Mouse (Mus musculus) E14TG2a.4 (cell line): ENCODE results near the gene Pltp.

Source experiments
- CTCF ChIP-seq: conservative IDR thresholded peaks from 2 replicates; pipeline ENCODE4 v1.5.1; 2014; ENCODE audit warnings: low read length
- POU5F1 ChIP-seq: IDR thresholded peaks from 2 replicates; pipeline ENCODE4 v1.6.1; 2014; ENCODE audit warnings: low read length, borderline replicate concordance

DNA sequence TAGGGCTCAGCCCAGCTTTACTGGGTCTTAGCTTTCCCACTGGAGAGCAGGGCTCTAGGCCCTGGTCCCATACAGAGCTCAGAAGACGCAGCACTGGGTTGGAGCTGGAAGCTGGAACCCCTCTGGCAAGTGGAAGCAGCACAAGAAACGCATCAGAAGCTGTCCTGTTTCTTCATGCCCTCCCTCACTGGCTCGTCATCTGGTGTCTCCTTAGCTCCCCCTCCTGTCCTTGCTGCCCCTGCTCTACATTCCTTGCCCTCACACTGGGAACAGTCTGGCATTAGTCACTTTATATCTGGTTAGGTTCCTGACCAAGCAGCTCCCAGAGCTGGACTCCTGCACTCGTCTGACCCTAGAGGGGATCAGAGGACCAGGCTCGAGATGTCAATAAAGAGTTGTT, 36.5 kb upstream of the Pltp start:
- TF ChIP-seq CTCF (no peak), POU5F1 (no peak)
